Mouse (Mus musculus) T-helper 17 cell (primary cell): Measurements from ENCODE around the gene Rpl13.

Source experiments
- in situ Hi-C, 2 experiments: fragments of 300-600 bp; cut with MboI, MseI; formaldehyde crosslinking; loops; 1 replicate in 1 of 2; 2 replicates in 1 of 2; pipeline ENCODE4 v1.15.1; 2025; ENCODE audit warnings: high pct_unique_total_duplicates in 2 of 2

The Rpl13 gene

GRCm38 (mm10) chr8:123105553-123106326, 3.6 kb downstream of the Rpl13 start:
- in situ Hi-C loops: loop anchor here (25.0 kb wide), 1 partner anchor 507 kb away; no protein-coding TSS in a partner anchor

GRCm38 (mm10) chr8:123106531-123106930, 4.4 kb downstream of the Rpl13 start:
- in situ Hi-C loops: loop anchor here (25.0 kb wide), 1 partner anchor 506 kb away; no protein-coding TSS in a partner anchor

- in situ Hi-C loops: loop anchor here (25.0 kb wide), 1 partner anchor 504 kb away; no protein-coding TSS in a partner anchor
These were observed 5.9 kb downstream of the Rpl13 start for GRCm38 (mm10) chr8:123108010-123108409.

- in situ Hi-C loops: loop anchor here (25.0 kb wide), 1 partner anchor 503 kb away; no protein-coding TSS in a partner anchor
These were observed 6.8 kb downstream of the Rpl13 start for GRCm38 (mm10) chr8:123108953-123109352.

GRCm38 (mm10) chr8:123110649-123111048, 8.5 kb downstream of the Rpl13 start:
- in situ Hi-C loops: loop anchor here (5.0 to 25.0 kb wide), 2 partner anchors 92 to 502 kb away; no protein-coding TSS in a partner anchor

GRCm38 (mm10) chr8:123112892-123113291, 10.7 kb downstream of the Rpl13 start:
- in situ Hi-C loops: loop anchor here (5.0 to 25.0 kb wide), 2 partner anchors 89 to 499 kb away; no protein-coding TSS in a partner anchor

GRCm38 (mm10) chr8:123113908-123114469, 11.8 kb downstream of the Rpl13 start:
- in situ Hi-C loops: loop anchor here (5.0 to 25.0 kb wide), 2 partner anchors 88 to 498 kb away; no protein-coding TSS in a partner anchor

GRCm38 (mm10) chr8:123114644-123115043, 12.5 kb downstream of the Rpl13 start:
- in situ Hi-C loops: loop anchor here (5.0 to 25.0 kb wide), 2 partner anchors 88 to 498 kb away; no protein-coding TSS in a partner anchor

- in situ Hi-C loops: loop anchor here (25.0 kb wide), 1 partner anchor 495 kb away; no protein-coding TSS in a partner anchor
These were observed 15.1 kb downstream of the Rpl13 start, which contains the start of gene Cpne7 for GRCm38 (mm10) chr8:123117127-123117731. Gene Cpne7, plus strand, starts transcription at chr8:123117374.

GRCm38 (mm10) chr8:123117744-123118143, 15.6 kb downstream of the Rpl13 start:
- in situ Hi-C loops: loop anchor here (25.0 kb wide), 1 partner anchor 495 kb away; no protein-coding TSS in a partner anchor

GRCm38 (mm10) chr8:123122059-123122458, 19.9 kb downstream of the Rpl13 start:
- in situ Hi-C loops: loop anchor here (10.0 to 25.0 kb wide), 2 partner anchors 63 to 490 kb away; partner anchors contain the start of gene Dpep1 (in 1 of the 2)

GRCm38 (mm10) chr8:123122670-123123069, 20.5 kb downstream of the Rpl13 start:
- in situ Hi-C loops: loop anchor here (10.0 to 25.0 kb wide), 2 partner anchors 62 to 490 kb away; partner anchors contain the start of gene Dpep1 (in 1 of the 2)

GRCm38 (mm10) chr8:123126193-123126816, 24.2 kb downstream of the Rpl13 start:
- in situ Hi-C loops: loop anchor here in 1 of 2 experiments (10.0 kb wide), 1 partner anchor 58 kb away; the partner anchor contains the start of gene Dpep1

- in situ Hi-C loops: no loop called here
These were observed 28.9 kb downstream of the Rpl13 start for GRCm38 (mm10) chr8:123131041-123131440.

GRCm38 (mm10) chr8:123132953-123133352, 30.8 kb downstream of the Rpl13 start:
- in situ Hi-C loops: no loop called here

- in situ Hi-C loops: no loop called here
These were observed 32.1 kb downstream of the Rpl13 start for GRCm38 (mm10) chr8:123134149-123134713.

- in situ Hi-C loops: no loop called here
These were observed 33.3 kb downstream of the Rpl13 start for GRCm38 (mm10) chr8:123135406-123135805.

GRCm38 (mm10) chr8:123135806-123136205, 33.7 kb downstream of the Rpl13 start:
- in situ Hi-C loops: no loop called here

- in situ Hi-C loops: no loop called here
These were observed 34.1 kb downstream of the Rpl13 start for GRCm38 (mm10) chr8:123136287-123136686.

GRCm38 (mm10) chr8:123137645-123138077, 35.5 kb downstream of the Rpl13 start:
- in situ Hi-C loops: no loop called here
